ENCODE assay signal across 17 mouse cellular contexts in genomic region chr10:93105358-93105757, GRCm38 (mm10). TPM values are rescaled to one million over a fixed set of nuclear protein-coding genes. Genes with fewer than 3 reads are reported as not detected.
"Had no signal": no experiment of that assay in that cellular context is flagged by ENCODE, and none has a peak within 500 bp of the region (broad histone marks: within the 10 kb centered on the region; RNA-seq: fewer than 3 reads in every experiment).

No protein-coding gene starts in this region.

- H3K4me3 ChIP-seq: liver, embryonic 15.5 days; lung, embryonic 15.5 days; megakaryocyte, embryonic 14.5 days; midbrain, embryonic 13.5 days; midbrain, embryonic 15.5 days; neural tube, embryonic 12.5 days had no signal

- H3K4me2 ChIP-seq: liver, embryonic 15.5 days; lung, embryonic 15.5 days; midbrain, embryonic 13.5 days; midbrain, embryonic 15.5 days; neural tube, embryonic 12.5 days had no signal

- H3K9me3 ChIP-seq: liver, embryonic 15.5 days; lung, embryonic 15.5 days; megakaryocyte, embryonic 14.5 days; midbrain, embryonic 13.5 days; midbrain, embryonic 15.5 days; neural tube, embryonic 12.5 days had no signal

- ATAC-seq: liver, postnatal 0 days; lung, postnatal 0 days; midbrain, embryonic 13.5 days; midbrain, embryonic 15.5 days had no signal

- H3K36me3 ChIP-seq: liver, embryonic 15.5 days; lung, embryonic 15.5 days; midbrain, embryonic 13.5 days; midbrain, embryonic 15.5 days; neural tube, embryonic 12.5 days had no signal

- H3K27me3 ChIP-seq: liver, embryonic 15.5 days; lung, embryonic 15.5 days; megakaryocyte, embryonic 14.5 days; midbrain, embryonic 13.5 days; midbrain, embryonic 15.5 days; neural tube, embryonic 12.5 days had no signal

- H3K27ac ChIP-seq: liver, embryonic 15.5 days; lung, embryonic 15.5 days; macrophage; midbrain, embryonic 13.5 days; midbrain, embryonic 15.5 days; neural tube, embryonic 12.5 days had no signal

- H3K9ac ChIP-seq: liver, embryonic 15.5 days; liver, postnatal 0 days; lung, embryonic 15.5 days; midbrain, embryonic 13.5 days; midbrain, embryonic 15.5 days; neural tube, embryonic 12.5 days had no signal

- DNase-seq: liver, postnatal 0 days; lung, adult 2 months; lung, postnatal 14 days; lung, postnatal 36 days; right cerebral cortex, postnatal 14 days; spleen, adult 18-20 months; thymus, adult 18-20 months; thymus, postnatal 14 days; thymus, postnatal 36 days had no signal

- H3K4me1 ChIP-seq: liver, embryonic 15.5 days; lung, embryonic 15.5 days; megakaryocyte, embryonic 14.5 days; midbrain, embryonic 13.5 days; midbrain, embryonic 15.5 days; neural tube, embryonic 12.5 days had no signal

RNA-seq across cellular contexts. Expression of gene Cfap54, which starts 23.9 kb away (rescaled TPM):
- polyA plus RNA-seq: macrophage had no signal
